Mouse (Mus musculus) ES-Bruce4 (cell line): Measurements from ENCODE around the gene Ppme1. TPM values are rescaled to one million over a fixed set of nuclear protein-coding genes. Genes with fewer than 3 reads are reported as not detected.

ENCODE experiments used
- H3K27ac ChIP-seq: 2 replicates; pipeline ENCODE4 v1.5.1; 2012; ENCODE audit warnings: low read length, inconsistent platforms; ENCODE audit not compliant: insufficient read depth
- H3K27me3 ChIP-seq: 2 replicates; pipeline ENCODE4 v1.6.1; 2012; ENCODE audit warnings: mild to moderate bottlenecking, low read length, inconsistent platforms; ENCODE audit not compliant: control insufficient read depth, poor library complexity, insufficient read depth, severe bottlenecking
- H3K36me3 ChIP-seq: 2 replicates; pipeline ENCODE4 v1.6.1; 2012; ENCODE audit warnings: inconsistent platforms, mild to moderate bottlenecking, low read length, moderate library complexity; ENCODE audit not compliant: control insufficient read depth, poor library complexity, insufficient read depth, severe bottlenecking
- H3K4me1 ChIP-seq: one replicate; pipeline ENCODE4 v1.8.1; 2011; ENCODE audit warnings: low read length; ENCODE audit not compliant: control insufficient read depth, insufficient read depth
- H3K4me3 ChIP-seq: 2 replicates; pipeline ENCODE4 v1.5.1; 2011; ENCODE audit warnings: low read depth, mild to moderate bottlenecking, low read length
- H3K9ac ChIP-seq: 2 replicates; pipeline ENCODE4 v1.6.1; 2012; ENCODE audit warnings: low read depth, mild to moderate bottlenecking, inconsistent platforms; ENCODE audit not compliant: poor library complexity, severe bottlenecking
- H3K9me3 ChIP-seq: replicated peaks from 2 replicates; pipeline ENCODE4 v1.6.1; 2012; ENCODE audit warnings: mild to moderate bottlenecking, low read length, inconsistent platforms; ENCODE audit not compliant: control insufficient read depth, poor library complexity, insufficient read depth, severe bottlenecking
- CTCF ChIP-seq: IDR thresholded peaks from one replicate; pipeline ENCODE4 v1.8.1; 2011; ENCODE audit warnings: low read depth, low read length
- EP300 ChIP-seq: IDR thresholded peaks from 2 replicates; pipeline ENCODE4 v1.6.1; 2011; ENCODE audit warnings: low read depth, low read length; ENCODE audit not compliant: insufficient read depth
- POLR2A ChIP-seq: IDR thresholded peaks from one replicate; pipeline ENCODE4 v1.8.1; 2011; ENCODE audit warnings: low read length; ENCODE audit not compliant: insufficient read depth
- polyA plus RNA-seq: library from polyadenylated mRNA; stranded (reverse); fragments of >200 nt; gene quantifications from 2 replicates; pipeline ENCODE4 v1.2.4, GENCODE M21; 2011; ENCODE audit warnings: low read depth; ENCODE audit not compliant: missing spikeins, insufficient read depth, insufficient read length

Gene Ppme1
- polyA plus RNA-seq, 1 experiment = 46.7 TPM

GRCm38 (mm10) chr7:100307872-100308653, 64.0 kb downstream of the Ppme1 start:
- Histone ChIP-seq H3K27ac (no peak overlapping the region), H3K9ac (no peak overlapping the region), H3K27me3 (no peaks in the 10 kb centered on the region), H3K4me3 (no peak overlapping the region), H3K4me1 (no peaks in the 10 kb centered on the region), H3K9me3 (no peaks in the 10 kb centered on the region), H3K36me3 (no peaks in the 10 kb centered on the region)
- TF ChIP-seq POLR2A (no peak), EP300 (no peak), CTCF (no peak)

- Histone ChIP-seq H3K27me3 (no peaks in the 10 kb centered on the region), H3K36me3 (no peaks in the 10 kb centered on the region), H3K9ac (no peak overlapping the region), H3K4me1 (no peaks in the 10 kb centered on the region), H3K27ac (no peak overlapping the region), H3K9me3 (no peaks in the 10 kb centered on the region), H3K4me3 (no peak overlapping the region)
- TF ChIP-seq CTCF = no peak
Observed at GRCm38 (mm10) chr7:100305894-100306293, 66.2 kb downstream of the Ppme1 start.

GRCm38 (mm10) chr7:100302316-100302715, 69.8 kb downstream of the Ppme1 start:
- Histone ChIP-seq H3K36me3 (no peaks in the 10 kb centered on the region), H3K4me3 (no peak overlapping the region), H3K27me3 (no peaks in the 10 kb centered on the region), H3K9me3 (no peaks in the 10 kb centered on the region), H3K9ac (no peak overlapping the region), H3K4me1 (no peaks in the 10 kb centered on the region), H3K27ac (no peak overlapping the region)
- TF ChIP-seq EP300 (no peak), POLR2A (no peak), CTCF (no peak)

- no peak overlapping the region for H3K4me3 ChIP-seq
- no peaks in the 10 kb centered on the region for H3K36me3 ChIP-seq
- no peaks in the 10 kb centered on the region for H3K27me3 ChIP-seq
- H3K9ac ChIP-seq = no peak overlapping the region
- TF ChIP-seq POLR2A (no peak), EP300 (no peak), CTCF (no peak)
- H3K27ac ChIP-seq = no peak overlapping the region
- H3K9me3 ChIP-seq = no peaks in the 10 kb centered on the region
- no peaks in the 10 kb centered on the region for H3K4me1 ChIP-seq
Observed at GRCm38 (mm10) chr7:100301390-100301789, 70.7 kb downstream of the Ppme1 start.

- H3K9me3 ChIP-seq = no peaks in the 10 kb centered on the region
Observed at GRCm38 (mm10) chr7:100298861-100299510, 73.1 kb downstream of the Ppme1 start.

GRCm38 (mm10) chr7:100296699-100297098, 75.4 kb downstream of the Ppme1 start:
- no peak for TF ChIP-seq CTCF
- TF ChIP-seq EP300 = no peak
- TF ChIP-seq POLR2A = no peak
- Histone ChIP-seq H3K27me3 (no peaks in the 10 kb centered on the region), H3K4me3 (no peak overlapping the region), H3K9ac (no peak overlapping the region), H3K4me1 (no peaks in the 10 kb centered on the region), H3K27ac (no peak overlapping the region), H3K9me3 (no peaks in the 10 kb centered on the region), H3K36me3 (no peaks in the 10 kb centered on the region)

More at GRCm38 (mm10) chr7:100298861-100299510, 73.1 kb downstream of the Ppme1 start:
- Histone ChIP-seq H3K4me3 (no peak overlapping the region), H3K36me3 (no peaks in the 10 kb centered on the region), H3K9ac (no peak overlapping the region), H3K4me1 (no peaks in the 10 kb centered on the region), H3K27me3 (no peaks in the 10 kb centered on the region), H3K27ac (no peak overlapping the region)
- TF ChIP-seq POLR2A = no peak
- no peak for TF ChIP-seq CTCF
- TF ChIP-seq EP300 = no peak
